ENCODE assay signal across 8 mouse cellular contexts in the genomic region with DNA sequence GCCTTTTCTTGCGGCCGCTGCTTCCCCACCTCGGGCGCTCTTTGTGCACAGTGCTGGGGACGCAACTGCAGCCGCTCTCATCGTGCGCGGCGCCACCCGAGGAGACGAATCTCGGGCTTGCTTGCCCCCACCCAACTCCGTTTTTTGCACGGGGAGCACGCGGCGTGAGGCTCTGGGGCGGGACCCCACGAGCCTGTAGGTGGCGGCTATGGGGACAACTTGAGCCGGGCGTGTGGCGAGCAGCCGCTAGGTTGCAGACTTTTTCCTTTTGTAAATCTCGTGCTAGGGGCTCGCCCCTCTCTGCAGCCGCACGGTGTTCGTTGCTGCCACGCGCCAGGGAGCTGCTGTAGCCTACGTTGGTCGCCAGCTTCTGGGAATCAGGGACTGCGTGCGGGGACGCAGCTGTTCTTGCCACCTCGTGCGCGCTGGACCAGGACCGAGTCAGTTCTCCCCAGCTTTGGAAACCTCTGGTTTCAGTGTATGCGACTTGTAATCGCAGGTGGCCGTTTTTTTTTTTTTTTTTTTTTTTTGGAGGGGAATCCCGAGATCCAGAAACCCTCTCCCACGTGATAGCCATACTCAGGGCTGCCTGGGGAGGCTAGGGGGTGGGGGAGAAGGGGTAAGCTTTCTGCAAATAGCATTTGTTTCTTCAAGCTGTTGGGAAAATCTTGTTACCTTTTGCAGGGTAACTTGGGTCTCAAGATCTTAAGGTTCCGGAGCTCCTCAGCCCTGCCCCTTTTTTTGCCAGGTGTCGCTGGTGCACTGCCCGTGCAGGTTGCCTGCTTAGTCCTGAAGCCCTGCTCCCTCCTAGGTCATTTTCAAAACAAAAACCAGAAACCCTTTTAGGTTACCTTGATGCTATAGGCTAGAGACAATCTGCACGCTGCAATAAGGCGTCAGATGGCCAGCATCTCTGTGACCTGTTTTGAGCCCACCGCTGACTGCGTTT. TPM values are rescaled to one million over a fixed set of nuclear protein-coding genes. Genes with fewer than 3 reads are reported as not detected.
A peak's percentile ranks its signal among the peaks of the same experiment; 100 is the strongest.
DNase-seq lines count a peak whose midpoint lies in the region; ATAC-seq lines count a peak whose summit lies in the region.

No protein-coding gene starts in this region.

- H3K9ac ChIP-seq in heart, embryonic 11.5 days (ENCODE audit: low read depth, low read length) = peak overlapping the region; percentile 64
- H3K9ac ChIP-seq in kidney, embryonic 15.5 days = peak overlapping the region; percentile 54
- peak overlapping the region; percentile 87 for H3K9ac ChIP-seq in liver, embryonic 11.5 days (ENCODE audit: low read depth, low read length)
- peak overlapping the region; percentile 86 for H3K9ac ChIP-seq in midbrain, embryonic 16.5 days (ENCODE audit: low read depth, low read length)

- peaks cover 49% of the 10 kb centered on the region for H3K4me1 ChIP-seq in embryonic facial prominence, embryonic 10.5 days
- H3K4me1 ChIP-seq in heart, embryonic 11.5 days (ENCODE audit: control insufficient read depth, insufficient read depth, low read length) = 0 out of 2 replicates have a peak, but pooled peaks cover 4% of the 10 kb centered on the region
- H3K4me1 ChIP-seq in kidney, embryonic 15.5 days = peaks cover 29% of the 10 kb centered on the region
- peaks cover 46% of the 10 kb centered on the region for H3K4me1 ChIP-seq in liver, embryonic 11.5 days (replicated peaks; ENCODE audit: control insufficient read depth, insufficient read depth, low read length)
- H3K4me1 ChIP-seq in midbrain, embryonic 16.5 days (ENCODE audit: control insufficient read depth, insufficient read depth, low read length) = peaks cover 21% of the 10 kb centered on the region

- H3K9me3 ChIP-seq in embryonic facial prominence, embryonic 10.5 days = no peaks in the 10 kb centered on the region
- H3K9me3 ChIP-seq in heart, embryonic 11.5 days (replicated peaks; ENCODE audit: control insufficient read depth, low read length) = no peaks in the 10 kb centered on the region
- no peaks in the 10 kb centered on the region for H3K9me3 ChIP-seq in kidney, embryonic 15.5 days (replicated peaks)
- H3K9me3 ChIP-seq in liver, embryonic 11.5 days (ENCODE audit: control insufficient read depth, low read length) = no peaks in the 10 kb centered on the region
- no peaks in the 10 kb centered on the region for H3K9me3 ChIP-seq in midbrain, embryonic 16.5 days (replicated peaks; ENCODE audit: control insufficient read depth, low read length, poor library complexity, severe bottlenecking)

- peak; percentile 23 for DNase-seq in kidney, adult 18-20 months
- no peak for DNase-seq in kidney, adult 11 months
- peak; percentile 86 for DNase-seq in embryonic facial prominence, embryonic 10.5 days (ENCODE audit: low spot score)
- peak; percentile 79 for DNase-seq in liver, embryonic 11.5 days (ENCODE audit: low spot score)
- DNase-seq in testis, postnatal 14 days (ENCODE audit: low spot score) = peak; percentile 65

- peak overlapping the region; percentile 83 for H3K4me2 ChIP-seq in heart, embryonic 11.5 days
- H3K4me2 ChIP-seq in kidney, embryonic 15.5 days = peak overlapping the region; percentile 84
- H3K4me2 ChIP-seq in liver, embryonic 11.5 days = peak overlapping the region; percentile 98
- peak overlapping the region; percentile 90 for H3K4me2 ChIP-seq in midbrain, embryonic 16.5 days (ENCODE audit: low read length)

- ATAC-seq in heart, embryonic 11.5 days (replicated peaks; ENCODE audit: insufficient number of reproducible peaks, low FRiP score, low TSS enrichment) = peak; percentile 56; the same call in 1 of the 2 replicates
- ATAC-seq in kidney, embryonic 15.5 days (replicated peaks; ENCODE audit: low FRiP score) = peak; percentile 75
- ATAC-seq in liver, embryonic 11.5 days (replicated peaks; ENCODE audit: low FRiP score) = peak; percentile 54
- peak; percentile 88 for ATAC-seq in midbrain, embryonic 16.5 days

- H3K4me3 ChIP-seq in embryonic facial prominence, embryonic 10.5 days = peak overlapping the region; percentile 81
- peak overlapping the region; percentile 60 for H3K4me3 ChIP-seq in heart, embryonic 11.5 days (ENCODE audit: low read depth, low read length)
- peak overlapping the region; percentile 57 for H3K4me3 ChIP-seq in kidney, embryonic 15.5 days (replicated peaks)
- peak overlapping the region; percentile 84 for H3K4me3 ChIP-seq in liver, embryonic 11.5 days (ENCODE audit: low read depth, low read length)
- H3K4me3 ChIP-seq in midbrain, embryonic 16.5 days (ENCODE audit: low read depth, low read length) = peak overlapping the region; percentile 79

- H3K27ac ChIP-seq in embryonic facial prominence, embryonic 10.5 days (replicated peaks) = peak overlapping the region; percentile 89
- H3K27ac ChIP-seq in heart, embryonic 11.5 days (ENCODE audit: low read depth, low read length) = no peak overlapping the region
- no peak overlapping the region for H3K27ac ChIP-seq in kidney, embryonic 15.5 days
- H3K27ac ChIP-seq in liver, embryonic 11.5 days (ENCODE audit: low read depth, low read length) = peak overlapping the region; percentile 68
- peak overlapping the region; percentile 79 for H3K27ac ChIP-seq in midbrain, embryonic 16.5 days (ENCODE audit: low read length)

- peaks cover 54% of the 10 kb centered on the region for H3K27me3 ChIP-seq in embryonic facial prominence, embryonic 10.5 days (replicated peaks; ENCODE audit: low read depth, poor library complexity, severe bottlenecking)
- H3K27me3 ChIP-seq in heart, embryonic 11.5 days (ENCODE audit: control insufficient read depth, insufficient read depth, low read length) = peaks cover 10% of the 10 kb centered on the region; the same call in 1 of the 2 replicates
- peaks cover 15% of the 10 kb centered on the region for H3K27me3 ChIP-seq in kidney, embryonic 15.5 days
- no peaks in the 10 kb centered on the region for H3K27me3 ChIP-seq in liver, embryonic 11.5 days (replicated peaks; ENCODE audit: control insufficient read depth, insufficient read depth, low read length)
- H3K27me3 ChIP-seq in midbrain, embryonic 16.5 days (ENCODE audit: control insufficient read depth, insufficient read depth, low read depth, low read length) = no peaks in the 10 kb centered on the region; the same call in 1 of the 2 replicates

- under 1% methylated on average over 53 of the region's 53 CpGs for WGBS in embryonic facial prominence, embryonic 10.5 days
- under 1% methylated on average over 53 of the region's 53 CpGs for WGBS in heart, embryonic 11.5 days (ENCODE audit: insufficient replicate concordance)
- under 1% methylated on average over 53 of the region's 53 CpGs for WGBS in kidney, embryonic 15.5 days
- under 1% methylated on average over 53 of the region's 53 CpGs for WGBS in liver, embryonic 11.5 days
- under 1% methylated on average over 52 of the region's 53 CpGs for WGBS in midbrain, embryonic 16.5 days

- H3K36me3 ChIP-seq in embryonic facial prominence, embryonic 10.5 days (replicated peaks) = no peaks in the 10 kb centered on the region
- H3K36me3 ChIP-seq in heart, embryonic 11.5 days (ENCODE audit: control insufficient read depth, insufficient read depth, low read length) = no peaks in the 10 kb centered on the region
- no peaks in the 10 kb centered on the region for H3K36me3 ChIP-seq in kidney, embryonic 15.5 days
- H3K36me3 ChIP-seq in liver, embryonic 11.5 days (ENCODE audit: control insufficient read depth, insufficient read depth, low read length) = no peaks in the 10 kb centered on the region
- no peaks in the 10 kb centered on the region for H3K36me3 ChIP-seq in midbrain, embryonic 16.5 days (ENCODE audit: control insufficient read depth, insufficient read depth, low read length)

RNA-seq across cellular contexts. Expression of a gene that starts 1.1 kb away (rescaled TPM):
- polyA plus RNA-seq in embryonic facial prominence, embryonic 10.5 days (2016; fragmentation: Nextera tagmentation; extraction: Ambion mirVana) = 24.3 and 26.8 TPM in 2 replicates
- 11.2 and 12.4 TPM in 2 replicates for polyA plus RNA-seq in heart, embryonic 11.5 days (2014; fragmentation: Nextera tagmentation; extraction: Ambion mirVana)
- 17.5 and 20.2 TPM in 2 replicates for polyA plus RNA-seq in kidney, embryonic 15.5 days (2015; fragmentation: Nextera tagmentation; extraction: Ambion mirVana)
- 54.8 and 65.0 TPM in 2 replicates for polyA plus RNA-seq in liver, embryonic 11.5 days (2014; fragmentation: Nextera tagmentation; extraction: Ambion mirVana)
- polyA plus RNA-seq in midbrain, embryonic 16.5 days (2015; fragmentation: Nextera tagmentation; extraction: Ambion mirVana) = 41.7 and 49.0 TPM in 2 replicates

Comparison
In these comparisons a context has a peak if more than half of its experiments do, and no peak if none do; other contexts are left out.
1. H3K27ac ChIP-seq: peak in embryonic facial prominence, embryonic 10.5 days (single experiment), liver, embryonic 11.5 days (single experiment) and midbrain, embryonic 16.5 days (single experiment); none in heart, embryonic 11.5 days (single experiment) and kidney, embryonic 15.5 days (single experiment).
2. Peak in every context shown above with its lines, with median percentiles within 50 percentile points of each other: H3K4me3 ChIP-seq, ATAC-seq, H3K4me2 ChIP-seq and H3K9ac ChIP-seq.